Mouse (Mus musculus): ENCODE measurements around the gene Ralgps2. TPM values are rescaled to one million over a fixed set of nuclear protein-coding genes. Genes with fewer than 3 reads are reported as not detected.

Gene Ralgps2
- total RNA-seq, 1 experiment from 2014 or later = 654 TPM

GRCm38 (mm10) chr1:156913190-156913589 is 26.2 kb downstream of the Ralgps2 start:
- no peak for ATAC-seq (ENCODE audit: extremely low read depth, insufficient number of reproducible peaks, low FRiP score, poor library complexity, severe bottlenecking)

GRCm38 (mm10) chr1:156910948-156911347 is 28.5 kb downstream of the Ralgps2 start:
- peak; percentile 76 for ATAC-seq (ENCODE audit: extremely low read depth, insufficient number of reproducible peaks, low FRiP score, poor library complexity, severe bottlenecking)

DNA sequence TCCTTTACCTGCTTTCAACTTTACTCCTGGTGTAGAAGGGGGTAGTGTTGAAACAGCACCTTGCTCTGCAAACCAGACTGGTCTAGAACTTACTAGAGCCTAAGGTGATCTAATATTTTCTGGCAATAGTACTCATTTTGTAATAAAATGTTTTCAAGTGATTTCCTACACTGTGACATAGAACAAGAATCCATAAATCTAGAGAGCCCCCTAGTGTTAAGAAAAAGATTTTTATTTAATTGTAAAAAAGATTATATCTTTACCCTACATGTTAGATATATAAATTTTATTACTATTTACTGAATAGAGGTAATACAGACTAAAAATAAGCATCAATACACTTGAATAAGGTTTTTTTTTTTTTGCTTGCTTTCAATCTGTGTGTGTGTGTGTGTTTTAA is 29.6 kb downstream of the Ralgps2 start:
- ATAC-seq (ENCODE audit: extremely low read depth, insufficient number of reproducible peaks, low FRiP score, poor library complexity, severe bottlenecking) = no peak

DNA sequence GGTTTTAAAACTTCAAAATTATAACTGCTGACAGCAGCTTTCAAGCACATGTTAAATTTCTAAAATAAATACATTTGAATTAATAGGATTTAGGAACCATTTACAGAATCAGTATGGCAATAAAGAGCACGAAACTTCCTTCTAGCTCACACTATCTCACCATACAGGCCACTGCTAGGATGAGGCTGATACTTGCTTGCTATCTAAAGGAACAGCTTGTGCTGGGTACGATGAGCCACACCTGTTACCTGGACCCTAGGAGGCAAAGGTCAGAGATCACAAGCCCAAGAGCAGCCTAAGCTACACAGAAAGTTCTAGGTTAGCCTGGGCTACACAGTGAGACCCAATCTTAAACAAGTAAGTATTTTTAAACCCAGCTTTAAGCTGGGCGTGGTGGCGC is 30.2 kb downstream of the Ralgps2 start:
- no peak for ATAC-seq (ENCODE audit: extremely low read depth, insufficient number of reproducible peaks, low FRiP score, poor library complexity, severe bottlenecking)

GRCm38 (mm10) chr1:156905660-156906059 is 33.8 kb downstream of the Ralgps2 start:
- ATAC-seq (ENCODE audit: extremely low read depth, insufficient number of reproducible peaks, low FRiP score, poor library complexity, severe bottlenecking) = no peak

DNA sequence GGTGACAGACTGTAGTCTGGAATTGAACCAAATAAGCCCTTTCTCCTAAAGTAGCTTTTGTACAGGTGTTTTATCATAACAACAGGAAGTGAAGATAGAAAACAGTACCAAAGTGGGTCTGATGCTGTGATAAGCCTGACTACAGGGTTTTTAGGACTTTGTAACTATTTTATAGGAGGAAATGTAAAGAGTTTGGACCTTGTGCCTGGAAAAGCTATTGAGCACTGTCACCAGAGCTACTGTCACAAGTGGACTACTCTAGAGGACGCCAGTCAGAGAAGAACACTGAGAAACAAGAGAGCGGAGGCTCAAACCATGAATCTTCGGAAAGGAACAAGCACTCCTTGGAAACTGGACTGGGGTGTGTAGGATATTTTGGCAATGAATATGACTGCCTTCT is 35.5 kb downstream of the Ralgps2 start:
- ATAC-seq (ENCODE audit: extremely low read depth, insufficient number of reproducible peaks, low FRiP score, poor library complexity, severe bottlenecking) = no peak

- ATAC-seq (ENCODE audit: extremely low read depth, insufficient number of reproducible peaks, low FRiP score, poor library complexity, severe bottlenecking) = no peak
Observed at GRCm38 (mm10) chr1:156901689-156902088, 37.7 kb downstream of the Ralgps2 start.

DNA sequence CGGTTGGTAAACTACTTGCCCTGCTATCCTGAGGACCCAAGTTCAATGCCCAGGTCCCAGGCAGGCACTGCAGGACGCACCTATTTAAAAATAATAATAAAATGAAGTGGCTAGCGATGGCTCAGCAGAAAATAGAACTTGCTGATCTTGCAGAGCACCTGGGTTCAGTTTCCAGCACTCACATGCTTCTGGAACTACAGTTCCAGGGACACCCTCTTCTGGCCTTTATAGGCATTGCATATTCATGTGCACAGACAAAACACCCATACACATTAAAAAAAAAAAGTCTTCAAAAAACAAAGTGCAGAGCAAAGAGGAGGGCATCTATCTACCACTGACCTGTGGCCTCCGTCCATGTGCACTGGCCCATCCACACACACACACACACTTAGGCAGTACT is 47.9 kb downstream of the Ralgps2 start:
- no peak for ATAC-seq (ENCODE audit: extremely low read depth, insufficient number of reproducible peaks, low FRiP score, poor library complexity, severe bottlenecking)

GRCm38 (mm10) chr1:156888830-156889229 is 50.6 kb downstream of the Ralgps2 start:
- no peak for ATAC-seq (ENCODE audit: extremely low read depth, insufficient number of reproducible peaks, low FRiP score, poor library complexity, severe bottlenecking)

- ATAC-seq (ENCODE audit: extremely low read depth, insufficient number of reproducible peaks, low FRiP score, poor library complexity, severe bottlenecking) = no peak
Observed at GRCm38 (mm10) chr1:156885879-156886278, 53.5 kb downstream of the Ralgps2 start.

DNA sequence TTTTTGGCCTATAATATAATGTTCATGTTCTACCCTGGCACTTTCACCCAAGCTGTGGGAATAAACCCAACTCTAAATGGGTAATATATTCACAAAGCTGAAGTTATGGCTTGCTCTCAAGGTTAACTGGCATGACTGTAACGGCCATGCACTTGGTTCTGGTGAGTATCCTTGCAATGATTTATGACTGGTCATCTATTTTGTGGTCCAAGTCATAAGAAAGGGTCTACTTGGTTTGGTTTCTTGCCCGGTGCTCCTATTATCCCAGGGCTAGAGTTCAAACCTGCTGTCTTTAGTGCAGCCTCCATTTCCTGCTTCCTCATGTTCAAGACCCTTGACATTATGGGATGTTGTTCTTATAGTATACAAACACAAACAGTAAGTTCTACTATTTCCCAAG is 54.6 kb downstream of the Ralgps2 start:
- ATAC-seq (ENCODE audit: extremely low read depth, insufficient number of reproducible peaks, low FRiP score, poor library complexity, severe bottlenecking) = no peak

DNA sequence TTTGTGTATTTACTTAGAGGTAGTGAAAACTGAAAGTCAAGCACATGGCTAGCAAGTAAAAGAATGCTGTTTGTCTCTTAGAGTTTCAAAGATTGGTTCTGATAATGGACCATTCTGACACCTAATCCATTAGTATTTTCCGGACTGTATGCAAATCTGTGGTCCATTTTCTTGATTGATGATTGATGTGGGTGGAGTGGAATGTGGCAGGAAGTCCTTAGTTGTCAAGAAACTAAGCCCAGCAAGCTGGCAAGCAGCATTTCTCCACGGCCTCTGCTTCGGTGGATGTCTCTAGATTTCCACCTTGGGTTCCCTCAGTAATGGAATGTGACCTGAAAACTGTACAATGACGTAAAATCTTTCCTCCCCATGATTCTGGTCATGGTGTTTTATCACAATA is 68.8 kb downstream of the Ralgps2 start:
- no peak for ATAC-seq (ENCODE audit: extremely low read depth, insufficient number of reproducible peaks, low FRiP score, poor library complexity, severe bottlenecking)

GRCm38 (mm10) chr1:156870028-156870427 is 69.4 kb downstream of the Ralgps2 start:
- no peak for ATAC-seq (ENCODE audit: extremely low read depth, insufficient number of reproducible peaks, low FRiP score, poor library complexity, severe bottlenecking)

- no peak for ATAC-seq (ENCODE audit: extremely low read depth, insufficient number of reproducible peaks, low FRiP score, poor library complexity, severe bottlenecking)
Observed at GRCm38 (mm10) chr1:156864240-156864639, 75.2 kb downstream of the Ralgps2 start.

GRCm38 (mm10) chr1:156863726-156864125 is 75.7 kb downstream of the Ralgps2 start:
- no peak for ATAC-seq (ENCODE audit: extremely low read depth, insufficient number of reproducible peaks, low FRiP score, poor library complexity, severe bottlenecking)

- peak; percentile 42; the same call in 1 of the 2 replicates for ATAC-seq (ENCODE audit: extremely low read depth, insufficient number of reproducible peaks, low FRiP score, poor library complexity, severe bottlenecking)
Observed at GRCm38 (mm10) chr1:156861475-156862043, 77.9 kb downstream of the Ralgps2 start.

GRCm38 (mm10) chr1:156860266-156860665 is 79.2 kb downstream of the Ralgps2 start:
- no peak for ATAC-seq (ENCODE audit: extremely low read depth, insufficient number of reproducible peaks, low FRiP score, poor library complexity, severe bottlenecking)

DNA sequence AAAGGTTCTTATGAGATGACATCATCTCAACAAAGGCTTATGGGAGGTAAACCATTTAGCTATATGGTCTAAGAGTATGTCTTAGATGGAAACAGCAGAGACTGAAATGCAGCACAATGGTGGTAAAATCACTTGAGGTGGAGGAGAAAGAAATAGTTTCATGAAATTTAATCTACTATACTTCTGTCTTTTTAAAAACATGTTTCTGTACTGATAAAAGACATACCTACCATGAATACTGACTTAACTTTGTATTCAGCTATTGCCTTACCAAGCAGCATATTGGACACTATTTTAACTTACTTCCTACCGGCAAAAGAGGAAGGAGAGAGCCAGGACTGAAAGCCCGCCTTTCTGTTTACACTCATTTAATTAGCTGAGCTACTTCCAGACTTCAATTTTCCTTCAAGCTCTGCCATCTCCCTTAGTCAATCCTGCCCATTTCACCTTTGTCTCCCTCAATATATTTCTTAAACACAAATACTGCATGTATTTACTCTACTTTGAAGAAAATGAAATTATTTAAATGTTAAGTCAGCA is 79.6 kb downstream of the Ralgps2 start:
- no peak for ATAC-seq (ENCODE audit: extremely low read depth, insufficient number of reproducible peaks, low FRiP score, poor library complexity, severe bottlenecking)

- ATAC-seq (ENCODE audit: extremely low read depth, insufficient number of reproducible peaks, low FRiP score, poor library complexity, severe bottlenecking) = no peak
Observed at GRCm38 (mm10) chr1:156859156-156859555, 80.3 kb downstream of the Ralgps2 start.

DNA sequence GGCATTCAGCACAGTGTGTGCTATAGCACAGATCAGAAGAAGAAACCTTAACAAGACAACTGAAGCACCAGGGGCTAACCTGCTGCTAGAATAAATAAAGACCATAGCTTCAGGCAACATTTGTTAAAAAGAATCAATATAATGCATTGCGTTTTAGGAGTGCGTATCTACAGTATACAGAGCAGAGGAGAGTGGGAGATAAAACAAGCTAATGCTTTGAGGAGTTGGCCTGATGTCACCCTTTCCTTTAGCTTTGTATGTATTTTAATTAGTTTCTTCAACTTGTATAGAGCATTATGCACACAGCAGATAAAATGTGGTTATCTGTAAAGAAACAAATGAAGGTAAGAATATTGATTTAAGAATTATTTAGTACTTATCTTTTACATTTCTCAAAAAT is 82.8 kb downstream of the Ralgps2 start:
- no peak for ATAC-seq (ENCODE audit: extremely low read depth, insufficient number of reproducible peaks, low FRiP score, poor library complexity, severe bottlenecking)

DNA sequence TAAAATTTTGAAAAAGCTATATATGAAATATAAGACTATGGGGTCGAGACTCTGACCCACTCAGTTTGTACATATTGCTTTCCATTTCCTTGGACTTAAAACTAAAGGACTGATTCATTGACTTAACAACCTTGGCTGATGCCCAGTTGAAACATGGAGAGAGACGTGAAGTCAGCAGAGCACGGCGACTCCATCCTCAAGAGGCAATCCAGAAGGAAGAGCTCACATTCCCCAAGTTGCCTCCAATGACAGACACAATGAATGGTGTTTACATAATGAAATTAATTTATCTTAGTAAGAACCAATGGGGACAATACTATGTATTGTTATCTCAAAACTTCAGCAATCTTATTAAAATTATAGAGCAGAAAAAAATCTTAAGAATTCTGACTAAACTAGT is 84.9 kb downstream of the Ralgps2 start:
- ATAC-seq (ENCODE audit: extremely low read depth, insufficient number of reproducible peaks, low FRiP score, poor library complexity, severe bottlenecking) = no peak
